Mouse (Mus musculus) Muller cell, postnatal 12 days (primary cell): Measurements from ENCODE around the gene Phc2.
A peak's percentile ranks its signal among the peaks of the same experiment; 100 is the strongest.
"Not testable (repeated sequence)": the region's sequence is repeated elsewhere in the genome, so short reads cannot be mapped to it uniquely, and the experiment has no call there.

Experiments used
- DNase-seq: peaks from one replicate; pipeline ENCODE4 v3.0.0-alpha.2; 2015; ENCODE audit errors: inconsistent ontology term

The Phc2 gene

DNA sequence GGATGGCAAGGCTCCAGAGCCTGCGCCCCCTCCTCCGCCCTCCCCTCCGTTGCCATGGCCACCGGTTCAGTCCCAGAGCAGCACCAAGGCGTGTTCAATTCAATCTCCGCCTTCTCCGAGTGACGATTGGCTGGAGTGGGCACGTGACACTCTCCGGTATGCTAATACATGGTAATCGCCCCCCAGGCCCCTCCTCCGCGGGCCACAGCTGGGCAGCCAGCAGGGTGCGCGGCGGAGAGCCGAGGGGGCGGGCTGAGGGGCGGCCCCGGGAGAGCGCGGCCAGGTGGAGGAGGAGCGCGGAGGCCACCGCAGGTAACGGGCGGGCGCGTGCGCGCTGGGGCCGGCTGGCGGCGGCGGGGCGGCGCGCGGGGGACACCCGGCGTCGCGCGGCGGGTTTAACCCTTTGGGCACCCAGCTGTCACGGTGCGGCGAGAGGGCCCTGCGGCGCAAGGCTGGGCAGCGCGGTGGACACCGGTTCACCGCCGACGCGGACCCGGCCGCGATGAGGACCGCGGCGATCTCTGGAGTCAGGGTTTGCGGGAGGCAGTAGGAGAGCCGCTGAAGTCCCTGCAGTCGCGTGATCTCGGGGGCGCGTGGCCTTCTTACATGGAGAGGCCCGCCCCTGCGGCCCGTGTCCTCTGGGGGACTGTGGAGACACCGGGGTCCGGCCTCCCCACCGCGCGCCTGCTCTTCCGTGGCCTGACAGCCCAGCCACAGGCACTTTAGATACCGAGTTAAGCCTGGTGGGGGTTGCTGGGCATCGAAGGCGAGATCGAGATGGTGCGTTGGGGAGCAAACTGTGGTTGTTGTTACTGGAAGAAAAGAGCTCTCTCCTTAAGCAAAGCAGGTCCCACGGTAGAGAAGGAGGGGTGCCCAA is at the start of gene Phc2:
TSS of gene Phc2 (plus strand) at position 198 of the 877 bp plus-strand sequence.
- peak; percentile 93 for DNase-seq

DNA sequence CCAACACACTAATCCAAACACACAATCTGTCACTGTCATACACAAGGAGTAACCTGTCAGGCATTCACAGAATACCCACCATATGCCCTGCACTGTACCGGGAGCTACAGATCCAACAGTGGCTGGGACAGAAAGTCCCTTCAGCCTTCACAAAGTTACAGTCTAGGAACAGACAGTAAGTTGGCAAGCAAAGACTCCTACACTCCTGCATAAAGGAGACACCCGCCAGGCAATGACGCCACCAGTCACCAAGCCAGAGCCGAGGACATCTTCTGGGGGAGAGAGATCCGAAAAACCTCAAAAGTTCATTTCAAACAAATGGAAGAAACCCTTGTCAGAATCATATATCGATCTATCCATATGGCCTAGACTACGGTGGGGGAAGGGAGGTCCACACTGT is 47.9 kb upstream of the Phc2 start:
- no peak for DNase-seq

DNA sequence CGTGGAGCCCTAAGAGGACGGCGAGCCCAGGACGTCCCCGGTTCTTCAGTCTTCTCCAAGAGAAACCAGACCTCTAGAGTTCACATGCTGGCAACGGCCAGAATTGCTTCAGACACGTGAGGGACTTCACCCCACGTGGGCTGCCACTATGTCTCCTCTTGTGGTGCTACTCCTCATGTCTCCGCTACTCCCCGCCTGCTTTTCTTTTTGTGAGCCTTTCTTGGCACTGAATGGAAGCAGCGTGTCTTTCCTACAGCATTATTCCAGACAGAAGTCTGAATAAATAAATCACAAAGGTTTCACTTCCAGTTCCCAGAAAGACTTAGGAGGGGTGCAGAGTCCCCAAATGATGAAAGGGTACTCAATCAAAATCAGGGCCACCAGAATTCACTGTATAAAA is 46.8 kb upstream of the Phc2 start:
- no peak for DNase-seq

DNA sequence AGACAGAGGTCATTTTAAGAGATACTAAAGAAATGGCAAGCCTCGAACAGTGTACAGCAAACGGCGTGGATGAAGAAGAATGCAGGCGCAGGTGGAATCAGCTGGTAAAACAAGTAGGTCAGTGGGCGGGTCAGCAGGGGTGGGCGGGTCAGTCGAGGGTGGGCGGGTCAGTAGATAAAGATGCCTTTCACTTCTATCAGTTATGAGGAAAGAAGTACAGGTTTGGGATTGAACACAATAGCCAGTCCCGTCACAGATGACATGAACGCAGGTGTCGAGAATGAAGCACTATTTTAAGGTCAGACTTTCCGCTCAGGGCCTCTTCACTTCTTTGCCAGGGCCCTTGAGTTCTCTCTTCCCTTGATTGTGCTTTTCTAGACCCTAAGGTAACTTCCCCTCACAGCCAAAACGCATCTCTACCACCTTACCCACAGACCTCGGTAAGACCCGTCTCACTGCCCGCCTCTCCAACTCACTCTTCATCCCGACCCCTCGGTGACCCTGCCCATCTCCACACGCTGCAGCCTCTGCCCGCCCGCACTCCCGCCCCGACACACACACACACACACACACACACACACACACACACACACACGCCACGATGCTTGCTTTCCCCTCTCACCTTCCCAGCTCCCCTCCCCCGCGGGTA is 45.1 kb upstream of the Phc2 start:
- DNase-seq: peak; percentile 64

DNA sequence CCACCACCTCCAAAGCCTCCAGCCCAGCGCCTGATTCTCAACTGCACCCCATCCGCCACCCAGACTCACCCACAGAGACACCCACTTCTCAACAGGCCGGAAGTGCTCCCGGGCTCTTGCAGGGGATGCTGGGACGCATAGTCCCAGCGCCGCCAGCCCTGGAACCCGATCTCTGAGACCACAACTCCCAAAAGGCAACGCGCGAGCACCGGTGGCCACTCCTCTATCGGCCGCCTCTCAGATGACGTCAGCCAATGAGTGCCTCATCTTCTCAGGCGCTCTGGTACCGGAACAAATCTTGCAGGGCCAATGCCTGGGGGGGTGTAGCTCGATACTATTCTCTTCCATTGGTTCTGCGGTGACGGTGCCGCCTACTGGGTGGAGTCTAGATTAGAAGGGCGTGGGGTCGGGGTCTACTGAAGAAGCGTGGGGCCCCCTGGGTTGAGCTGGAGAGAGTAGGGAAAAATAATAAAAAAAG is 44.5 kb upstream of the Phc2 start, which contains the start of gene Zscan20:
TSS of gene Zscan20 (minus strand) at position 174 of the 478 bp plus-strand sequence.
- peak; percentile 98 for DNase-seq

DNA sequence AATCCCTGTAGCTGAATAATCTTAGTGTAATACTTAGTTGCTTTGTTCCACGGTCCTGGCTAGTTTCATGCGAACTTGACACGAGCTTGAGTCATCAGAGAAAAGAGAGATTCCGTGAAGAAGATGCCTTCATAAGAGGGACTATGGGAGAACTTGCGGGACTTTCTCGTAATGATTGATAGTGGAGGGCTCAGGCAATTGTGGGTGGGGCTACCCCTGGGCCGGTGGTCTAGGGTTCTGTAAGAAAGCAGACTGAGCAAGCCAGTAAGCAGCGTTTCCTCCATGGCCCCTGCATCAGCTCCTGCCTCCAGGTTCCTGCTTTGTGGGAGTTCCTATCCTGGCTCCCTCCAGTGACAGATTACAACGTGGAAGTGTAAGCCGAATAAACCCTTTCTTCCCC is 43.8 kb upstream of the Phc2 start:
- DNase-seq: no peak

DNA sequence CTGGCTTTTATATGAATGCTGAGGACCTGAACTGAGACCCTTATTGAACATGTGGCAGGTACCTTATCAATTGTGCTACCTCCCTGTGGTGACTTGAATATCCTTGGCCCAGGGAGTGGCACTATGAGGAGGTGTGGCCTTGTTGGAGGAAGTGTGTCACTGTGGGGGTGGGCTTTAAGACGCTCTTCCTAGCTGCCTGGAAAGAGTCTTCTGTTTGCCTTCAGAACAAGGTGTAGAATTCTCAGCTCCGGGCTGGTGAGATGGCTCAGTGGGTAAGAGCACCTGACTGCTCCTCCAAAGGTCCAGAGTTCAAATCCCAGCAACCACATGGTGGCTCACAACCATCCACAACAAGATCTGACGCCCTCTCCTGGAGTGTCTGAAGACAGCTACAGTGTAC is 42.8 kb upstream of the Phc2 start:
- not testable (repeated sequence) for DNase-seq

DNA sequence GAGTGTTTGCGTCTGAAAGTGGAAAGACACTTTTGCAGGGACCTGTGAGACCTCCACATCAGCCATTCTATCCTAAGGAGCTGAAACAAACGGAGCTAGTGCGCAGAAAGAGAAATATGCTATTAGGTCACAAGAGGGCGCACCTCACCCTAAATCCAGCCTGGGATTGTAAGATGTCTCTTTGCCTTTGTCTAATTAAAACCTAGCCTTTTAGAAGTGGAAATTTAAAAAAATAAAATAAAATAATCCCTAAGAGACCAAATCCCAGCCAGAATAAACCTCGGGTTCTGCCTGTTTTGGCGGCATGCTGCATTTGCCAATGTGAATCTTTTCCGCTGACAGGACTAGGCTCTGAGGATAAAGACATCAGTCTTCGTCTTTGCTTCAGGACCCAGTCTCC is 41.2 kb upstream of the Phc2 start:
- peak; percentile 58 for DNase-seq

DNA sequence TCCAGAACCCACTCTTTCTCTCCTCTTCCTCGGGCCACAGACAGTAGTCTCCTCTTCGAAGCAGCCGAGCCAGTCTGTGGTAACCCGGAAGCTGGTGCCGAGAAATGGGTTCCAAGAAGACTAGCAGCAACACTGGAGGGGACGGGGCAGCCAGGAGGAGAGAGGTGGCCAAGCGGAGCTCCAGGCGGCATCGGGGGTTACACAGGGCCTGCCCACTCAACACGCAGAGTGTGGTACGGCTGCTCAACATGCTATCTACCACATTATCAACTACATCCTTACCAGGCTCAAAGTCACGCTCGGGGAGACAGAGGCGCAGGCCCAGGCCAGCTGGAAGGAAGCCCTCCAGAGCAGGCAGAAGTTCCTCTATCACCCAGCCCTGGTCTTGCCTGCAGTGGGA is 38.7 kb upstream of the Phc2 start:
- DNase-seq: no peak

DNA sequence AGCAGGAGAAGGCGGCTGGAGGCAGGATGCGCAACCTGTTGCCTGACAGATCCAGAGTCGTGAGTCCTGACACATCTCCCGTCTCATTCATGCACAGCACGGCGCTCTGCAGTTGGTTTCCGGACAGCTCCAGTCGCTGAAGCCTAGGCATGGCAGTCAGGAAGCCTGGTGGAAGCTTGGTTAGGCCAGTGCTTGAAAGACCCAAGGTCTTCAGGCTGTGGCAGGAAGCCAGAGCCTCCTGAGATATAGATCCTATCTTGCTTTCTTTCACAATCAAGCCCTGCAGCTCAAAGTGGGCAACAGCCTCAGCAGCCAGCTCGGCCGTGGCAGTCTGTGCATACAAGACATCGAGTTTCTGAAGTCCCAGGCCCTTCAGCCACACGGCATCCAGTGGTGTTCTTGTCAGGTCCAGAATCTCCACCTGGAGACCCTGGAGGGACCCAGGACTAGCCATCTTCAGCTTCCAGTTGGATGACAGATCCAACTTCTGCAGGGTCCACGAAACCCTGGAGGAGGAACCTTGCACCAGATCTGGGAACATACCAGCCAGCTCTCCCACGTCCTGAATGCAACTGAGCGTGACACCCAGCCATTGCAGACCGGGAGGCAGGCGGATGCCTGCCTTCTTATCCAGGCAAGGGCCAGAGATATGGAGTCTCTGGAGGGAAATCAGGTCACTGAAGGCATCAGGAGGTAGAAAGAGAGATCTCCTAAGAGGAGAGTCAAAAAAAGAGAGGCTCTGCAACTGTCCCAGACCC is 37.0 kb upstream of the Phc2 start:
- DNase-seq: no peak

DNA sequence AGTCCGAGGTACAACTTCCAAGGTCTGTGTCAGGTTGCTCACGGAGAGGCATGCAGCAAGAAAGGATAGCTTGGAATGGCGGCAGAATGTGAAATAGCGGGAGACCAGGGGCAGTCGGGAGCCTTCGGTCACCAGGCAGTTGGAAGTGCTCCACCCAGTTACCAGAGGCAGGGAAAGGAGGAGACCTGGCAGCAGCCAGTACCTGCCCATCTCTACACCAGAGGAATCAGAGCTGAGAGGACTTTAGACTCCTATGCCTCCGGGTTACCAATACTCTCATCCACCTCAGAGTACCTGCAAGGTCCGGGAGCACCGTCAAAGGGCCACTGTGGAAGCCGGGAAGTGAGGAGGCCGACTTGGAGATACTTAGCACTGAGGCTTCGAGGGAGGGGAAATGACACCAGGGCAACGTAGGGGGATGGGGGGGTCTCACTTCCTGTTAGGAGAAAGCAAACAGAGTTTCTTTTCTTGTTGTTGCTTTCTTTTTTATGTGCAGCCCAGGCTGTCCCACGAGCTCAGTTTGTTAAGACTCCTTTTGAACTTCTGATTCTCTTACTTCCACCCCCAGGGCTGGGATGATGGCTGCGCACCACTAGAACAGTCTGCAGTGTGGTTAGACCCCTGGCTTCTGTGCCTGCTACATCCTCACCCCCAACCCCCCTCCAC is 36.1 kb upstream of the Phc2 start, which contains the start of gene Tlr12:
TSS of gene Tlr12 (minus strand) at position 374 of the 666 bp plus-strand sequence.
- no peak for DNase-seq

DNA sequence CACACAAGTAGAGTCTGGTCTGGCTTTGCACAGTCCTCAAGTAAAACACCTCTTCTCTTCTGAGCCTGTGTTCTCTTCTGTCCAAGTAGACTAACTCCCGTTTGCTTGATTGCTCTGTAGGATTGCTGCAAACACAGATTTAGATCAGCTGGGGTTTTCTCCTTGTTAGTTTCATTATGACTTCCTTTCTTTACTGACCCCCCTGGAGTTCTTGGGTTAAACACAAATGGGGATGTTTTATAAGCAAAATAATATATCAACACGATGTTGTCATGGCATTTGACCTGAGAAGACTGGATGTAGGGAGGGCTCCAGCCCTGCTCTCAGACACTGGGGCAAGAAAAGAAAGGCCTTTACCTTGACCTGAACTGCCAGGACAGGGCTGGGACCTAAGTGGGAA is 35.5 kb upstream of the Phc2 start:
- DNase-seq: no peak

DNA sequence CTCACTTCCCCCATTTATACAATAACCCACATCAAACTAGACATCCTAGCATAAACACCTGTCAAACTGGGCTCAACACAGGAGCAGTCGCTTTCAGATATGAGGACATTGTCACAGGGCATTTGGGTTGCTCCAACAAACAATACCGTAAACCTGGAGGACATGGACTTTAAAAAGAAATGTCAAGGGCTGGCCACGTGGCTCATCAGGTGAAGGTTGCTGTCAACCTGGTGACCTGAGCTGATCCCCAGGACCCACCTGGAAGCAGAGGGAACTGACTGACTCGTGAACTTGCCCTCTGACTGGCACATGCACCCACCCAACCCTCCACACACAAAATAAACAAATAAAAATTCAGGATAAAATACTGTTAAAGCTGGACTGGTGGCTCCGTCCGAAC is 33.9 kb upstream of the Phc2 start:
- no peak for DNase-seq

DNA sequence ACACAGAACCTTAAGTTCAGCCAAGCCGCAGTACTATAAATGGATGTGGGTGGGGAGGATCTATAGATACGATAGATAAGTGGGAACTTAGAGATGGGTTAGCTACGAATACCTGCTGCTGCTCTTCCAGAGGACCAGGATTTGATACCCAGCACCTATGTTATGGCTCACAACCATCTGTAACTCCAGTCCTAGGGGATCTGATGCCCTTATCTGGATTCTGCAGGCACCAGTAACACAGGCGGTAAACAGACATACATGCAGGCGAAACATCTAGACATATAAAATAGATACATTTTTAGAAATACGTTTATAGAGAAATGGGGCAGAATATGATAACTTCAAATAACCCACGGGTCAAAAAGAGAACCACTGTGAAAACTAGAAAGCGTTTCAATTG is 33.4 kb upstream of the Phc2 start:
- no peak for DNase-seq

DNA sequence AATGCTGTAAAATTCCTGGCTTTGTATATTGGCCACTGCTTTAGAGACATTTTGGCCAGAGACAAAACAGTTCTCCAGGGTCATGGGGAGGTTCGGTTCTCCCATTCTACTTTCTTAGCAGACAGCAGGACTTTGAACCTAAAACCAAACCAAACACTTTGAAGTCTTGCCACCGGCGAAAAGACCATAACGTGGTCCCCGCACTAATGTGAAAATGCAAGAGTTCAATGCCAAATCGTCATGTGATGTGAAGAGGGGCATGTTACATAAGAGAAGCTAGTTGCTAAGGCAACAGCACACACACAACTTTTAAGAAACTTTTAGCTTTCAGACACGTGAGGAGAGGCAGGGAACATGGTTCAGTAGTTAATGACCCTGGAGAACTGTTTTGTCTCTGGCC is 19.1 kb upstream of the Phc2 start:
- no peak for DNase-seq

DNA sequence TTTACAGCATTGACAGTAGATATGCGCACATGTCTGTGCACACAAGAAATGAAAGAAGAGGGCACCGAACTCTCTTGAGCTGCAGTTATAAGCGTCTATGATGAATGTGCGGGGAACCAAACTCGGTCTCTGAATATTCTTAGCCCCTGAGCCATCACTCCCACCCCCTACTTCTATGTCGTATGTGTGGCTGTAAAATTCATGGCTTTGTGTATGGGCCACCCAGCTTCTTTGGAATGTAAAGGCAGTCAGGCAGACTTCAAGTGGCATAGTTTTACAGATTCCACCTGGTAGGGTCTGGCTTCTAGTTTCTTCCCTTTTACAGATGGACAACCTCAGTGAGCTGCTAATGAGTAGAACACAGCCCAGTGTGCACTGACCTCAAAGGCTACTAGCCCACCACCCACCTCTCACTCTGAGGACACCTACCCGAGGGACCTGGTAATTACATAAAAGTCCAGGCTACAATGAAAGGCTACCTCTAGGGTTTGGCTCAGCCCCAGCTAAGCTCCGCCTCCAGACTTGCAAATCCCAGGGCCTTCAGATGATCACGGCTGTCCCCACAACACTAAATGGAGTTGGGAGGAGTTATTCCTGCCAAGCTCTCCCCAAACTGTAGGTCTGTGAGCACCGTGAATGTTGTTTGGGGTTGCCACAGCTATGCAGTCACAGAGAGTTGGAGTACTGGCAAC is 18.5 kb upstream of the Phc2 start:
- no peak for DNase-seq

DNA sequence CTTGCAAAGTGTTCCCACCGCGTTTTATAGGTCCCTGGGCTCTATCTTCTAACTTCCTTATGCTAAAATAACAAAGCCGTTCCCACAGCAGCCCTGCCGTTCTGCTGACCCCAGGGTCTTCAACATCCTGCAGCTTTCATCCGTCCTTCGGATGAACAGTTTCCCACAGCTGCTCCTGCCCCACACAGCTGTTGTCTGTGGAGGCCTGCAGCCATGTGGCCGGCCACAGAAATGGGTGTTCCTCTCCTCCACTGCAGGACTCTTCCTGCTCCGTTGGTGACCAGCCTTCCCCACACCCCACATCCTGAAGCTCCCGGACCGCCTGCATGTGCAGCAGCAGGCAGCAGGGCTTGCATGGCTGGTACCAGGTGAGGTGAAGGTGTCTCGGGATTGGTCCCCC is 17.3 kb upstream of the Phc2 start:
- DNase-seq: no peak

DNA sequence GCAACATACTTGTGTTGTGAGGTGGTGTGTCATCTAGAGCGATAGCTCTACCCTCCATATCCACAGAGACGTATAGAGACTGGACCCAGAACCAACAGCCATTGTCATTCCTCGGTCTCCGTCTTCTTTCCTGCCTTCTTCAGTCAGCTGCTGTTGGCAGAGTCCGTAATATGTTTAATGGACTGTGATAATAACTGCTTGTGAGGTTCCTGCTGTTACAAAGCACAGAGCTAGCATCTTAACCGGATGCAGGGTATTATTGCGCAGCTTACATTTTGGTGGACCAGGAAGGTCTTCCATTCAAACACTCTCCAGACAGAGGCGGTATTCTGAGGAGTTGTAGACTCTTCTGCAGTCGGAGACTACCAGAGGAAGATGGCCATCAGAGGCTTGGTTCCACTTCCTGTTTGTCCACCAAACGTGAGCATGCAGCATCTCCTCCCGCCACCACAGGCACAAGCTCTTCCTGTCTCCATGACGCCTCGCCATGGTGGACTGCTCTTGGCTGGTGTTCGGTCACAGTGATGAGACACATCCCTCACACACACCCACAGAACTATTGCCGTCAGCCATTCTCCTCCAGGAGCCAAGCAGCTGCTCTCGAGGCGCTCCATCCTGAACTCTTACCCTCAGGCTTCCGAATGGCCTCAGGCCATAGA is 16.1 kb upstream of the Phc2 start:
- no peak for DNase-seq

DNA sequence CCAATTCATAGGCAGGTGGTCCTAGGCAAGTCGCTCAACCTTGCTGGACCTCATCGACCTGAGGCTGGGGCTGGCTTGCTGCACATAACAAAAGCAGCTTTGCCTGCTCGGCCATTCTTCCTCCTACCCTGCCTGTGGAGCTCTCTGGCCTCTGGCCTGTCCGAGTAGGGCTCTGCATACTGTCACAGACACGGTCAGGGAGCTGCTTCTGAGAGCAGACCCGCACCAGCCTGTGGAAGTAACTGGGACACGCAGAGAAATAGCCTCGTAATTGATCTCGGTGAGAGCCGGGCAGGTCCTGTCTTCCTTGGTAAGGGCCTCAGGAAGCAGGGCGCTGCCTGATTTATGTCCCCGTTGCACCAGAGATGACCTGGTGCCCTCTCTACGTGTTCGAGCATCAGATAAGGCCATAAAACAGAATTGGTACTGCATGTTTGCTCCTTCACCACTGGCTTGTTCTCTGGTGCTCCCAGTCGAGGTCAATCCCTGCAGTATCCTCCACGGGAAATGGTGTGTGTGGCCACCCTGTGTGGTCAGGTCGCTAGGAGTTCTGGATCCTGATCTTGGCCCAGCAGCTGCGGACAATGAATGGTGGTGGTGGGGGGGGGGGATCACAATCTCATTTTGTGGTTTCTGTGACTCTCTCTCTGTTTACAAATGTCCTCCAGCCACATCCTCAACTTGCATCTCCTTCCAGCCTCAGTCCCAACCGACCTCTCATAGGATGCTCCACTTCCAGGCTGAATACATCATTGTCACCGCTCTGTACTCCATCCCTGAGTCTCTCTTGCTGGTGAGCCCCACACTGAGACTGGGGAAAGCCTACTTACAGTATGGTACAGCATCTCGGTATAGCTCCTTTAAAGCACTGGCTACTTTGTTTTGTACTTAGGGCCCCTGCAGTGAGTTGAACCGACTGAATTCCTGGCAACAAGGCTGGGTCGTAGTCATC is 12.5 kb upstream of the Phc2 start:
- peak; percentile 11 for DNase-seq
